Mouse (Mus musculus) heart, postnatal 0 days (tissue): ENCODE measurements around the gene Gzmg.

Source experiments
- CTCF ChIP-seq: IDR thresholded peaks from 2 replicates; pipeline ENCODE4 v1.5.1; 2016; ENCODE audit warnings: antibody characterized with exemption, control low read depth, low read depth
- EP300 ChIP-seq: IDR thresholded peaks from 2 replicates; pipeline ENCODE4 v1.6.1; 2016; ENCODE audit warnings: antibody characterized with exemption, low read depth

GRCm38 (mm10) chr14:56162109-56162508 is 2.7 kb upstream of the Gzmg start:
- TF ChIP-seq EP300 (no peak), CTCF (no peak)
